Mouse (Mus musculus) naive thymus-derived CD4-positive, alpha-beta T cell, adult 2 months (primary cell): ENCODE data around the gene Mamld1.

Experiments
- DNase-seq: peaks from one replicate; pipeline ENCODE4 v3.0.0-alpha.2; 2011; ENCODE audit warnings: low read depth

Gene Mamld1

GRCm38 (mm10) chrX:71131464-71131863 is 81.4 kb downstream of the Mamld1 start:
- DNase-seq: no peak

GRCm38 (mm10) chrX:71141390-71141789 is 91.3 kb downstream of the Mamld1 start:
- DNase-seq: no peak

GRCm38 (mm10) chrX:71149441-71150050 is 99.5 kb downstream of the Mamld1 start:
- DNase-seq: no peak

- DNase-seq: no peak
These were observed 100.5 kb downstream of the Mamld1 start for GRCm38 (mm10) chrX:71150551-71151001.

- no peak for DNase-seq
These were observed 131.5 kb downstream of the Mamld1 start for GRCm38 (mm10) chrX:71181526-71181925.

GRCm38 (mm10) chrX:71183671-71184070 is 133.6 kb downstream of the Mamld1 start:
- DNase-seq: no peak

- no peak for DNase-seq
These were observed 136.3 kb downstream of the Mamld1 start for GRCm38 (mm10) chrX:71186396-71186795.

GRCm38 (mm10) chrX:71204776-71205175 is 154.7 kb downstream of the Mamld1 start:
- DNase-seq: no peak
